Mouse (Mus musculus) mature B cell (primary cell): Measurements from ENCODE around the gene Slit3.

Source experiments
- in situ Hi-C: fragments of 300-500 bp; cut with MboI; formaldehyde crosslinking; loops from 2 replicates; pipeline ENCODE4 v1.14.3; 2019

The Slit3 gene

DNA sequence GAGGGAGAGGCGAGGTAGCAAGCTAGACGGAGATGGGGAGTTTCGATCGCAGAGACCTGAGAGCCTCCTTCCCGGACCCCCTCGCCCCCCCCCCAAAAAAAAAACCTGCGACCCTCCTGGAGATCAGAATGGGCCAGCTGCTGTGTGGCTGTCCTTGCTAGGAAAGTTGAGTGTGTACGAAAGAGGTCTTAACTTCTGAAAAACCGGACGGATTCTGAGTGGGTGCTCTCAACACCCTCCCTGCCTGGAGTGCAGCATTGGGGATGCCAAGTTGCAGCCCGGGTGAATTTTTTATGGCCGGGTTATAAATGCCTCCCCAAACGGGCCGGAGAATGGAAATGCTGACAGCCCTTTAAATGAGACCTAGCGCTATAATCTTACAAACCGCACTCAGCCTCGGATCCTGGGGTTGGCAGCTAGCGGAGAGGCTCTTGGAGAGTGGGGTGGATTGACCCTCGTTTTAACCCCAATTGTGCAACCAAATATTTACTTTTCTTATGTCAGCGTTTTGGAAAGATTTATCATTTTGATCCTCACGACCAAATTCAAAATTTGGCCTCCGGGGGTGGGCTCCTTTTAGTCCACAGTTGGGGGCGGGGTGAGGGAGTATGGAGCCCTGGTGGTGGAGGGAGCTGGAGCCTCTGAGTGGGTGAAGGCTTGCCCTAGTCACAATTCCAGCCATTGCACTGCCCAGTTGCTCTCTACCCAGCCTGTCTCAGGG lies 1.2 kb downstream of the Slit3 start:
- in situ Hi-C loops = no loop called here

- in situ Hi-C loops = no loop called here
Measured at GRCm38 (mm10) chr11:35124489-35125107, 3.6 kb downstream of the Slit3 start.

DNA sequence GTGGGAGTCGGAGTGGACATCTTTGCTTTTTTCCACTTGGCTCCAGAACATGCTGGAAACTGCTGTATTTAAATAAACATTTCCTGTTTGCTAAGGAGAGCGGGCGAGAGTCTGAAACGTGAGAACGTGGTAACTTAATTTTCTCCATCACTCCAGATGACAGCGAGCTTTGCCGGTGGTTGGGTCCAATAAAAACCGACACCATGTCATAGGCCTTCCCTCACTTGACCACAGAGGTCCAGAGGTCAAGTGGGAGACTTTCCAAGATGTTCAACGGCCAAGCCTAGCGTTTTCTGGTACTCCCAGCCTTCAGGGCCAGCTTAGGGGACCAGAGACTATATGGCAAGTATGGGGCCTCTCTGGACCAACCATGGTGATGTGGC lies 4.1 kb downstream of the Slit3 start:
- in situ Hi-C loops = no loop called here

DNA sequence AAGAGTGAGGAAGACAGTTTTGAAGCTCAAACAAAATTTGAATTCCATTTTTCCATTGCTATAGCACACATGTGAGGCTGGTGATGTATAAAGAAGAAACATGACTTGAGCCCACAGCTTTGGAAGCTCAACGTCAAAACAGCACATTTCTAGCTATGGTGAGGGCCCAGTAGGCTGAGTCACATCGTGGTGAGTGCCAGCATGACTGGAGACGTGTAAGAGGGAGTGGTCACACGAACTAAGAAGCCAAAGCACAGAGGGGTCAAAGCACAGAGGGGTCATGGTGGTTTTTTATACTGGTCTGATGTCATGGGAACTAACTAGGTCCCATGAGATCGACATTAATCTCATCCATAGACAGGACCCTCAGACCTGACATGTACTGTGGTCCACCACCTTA lies 10.7 kb downstream of the Slit3 start:
- in situ Hi-C loops = no loop called here

- in situ Hi-C loops = no loop called here
Measured at GRCm38 (mm10) chr11:35136625-35137024, 15.6 kb downstream of the Slit3 start.

- in situ Hi-C loops = no loop called here
Measured at GRCm38 (mm10) chr11:35140092-35140491, 19.1 kb downstream of the Slit3 start.

DNA sequence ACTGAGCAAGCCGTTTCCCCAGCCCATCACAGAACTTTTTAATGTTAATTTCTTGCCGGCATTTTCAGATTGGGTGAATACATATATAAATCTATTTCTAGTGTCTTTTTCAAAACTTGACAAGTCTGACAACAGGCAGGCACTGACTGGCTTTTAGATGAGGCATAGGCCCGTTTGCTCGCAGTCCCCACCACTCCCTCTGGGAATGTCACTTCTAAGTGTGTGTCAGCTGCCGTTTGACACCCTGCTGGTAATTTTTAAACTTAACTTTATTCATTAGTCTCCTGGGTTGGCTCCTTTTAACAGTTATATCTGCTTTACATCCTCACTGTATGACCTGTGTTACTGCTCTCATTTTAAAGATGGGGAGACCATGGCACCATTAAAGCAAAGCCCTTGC lies 21.2 kb downstream of the Slit3 start:
- in situ Hi-C loops = no loop called here

DNA sequence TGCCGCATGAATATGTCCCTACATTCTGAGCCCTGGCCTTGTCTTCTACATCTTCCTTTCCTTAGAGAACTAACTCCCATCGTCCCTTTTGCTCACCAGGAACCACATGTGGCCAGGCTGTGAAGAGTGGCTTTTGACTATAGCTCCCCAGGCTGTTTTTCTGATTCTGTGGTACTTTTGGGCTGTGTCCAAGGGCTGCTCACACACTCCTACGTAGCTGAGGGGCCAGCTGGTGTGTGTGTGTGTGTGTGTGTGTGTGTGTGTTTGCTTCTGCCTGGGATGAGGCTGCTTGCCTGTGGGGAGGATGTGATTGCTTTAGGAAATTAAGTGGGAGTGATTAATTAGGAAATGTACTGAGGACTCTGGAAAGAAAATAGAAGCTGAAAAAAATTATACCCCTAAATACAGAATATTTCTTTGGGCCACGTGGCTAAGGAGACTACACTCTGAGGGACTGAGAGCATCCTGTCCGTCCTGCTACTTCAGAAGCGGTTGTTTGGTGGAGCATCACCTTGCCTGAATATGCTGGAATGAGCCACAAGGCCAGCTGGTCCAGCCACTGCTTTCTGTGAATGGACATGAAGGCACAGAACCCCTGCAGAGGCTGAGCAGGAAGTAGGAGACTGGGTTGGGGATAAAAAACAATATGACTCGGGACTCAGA lies 21.8 kb downstream of the Slit3 start:
- in situ Hi-C loops = no loop called here

DNA sequence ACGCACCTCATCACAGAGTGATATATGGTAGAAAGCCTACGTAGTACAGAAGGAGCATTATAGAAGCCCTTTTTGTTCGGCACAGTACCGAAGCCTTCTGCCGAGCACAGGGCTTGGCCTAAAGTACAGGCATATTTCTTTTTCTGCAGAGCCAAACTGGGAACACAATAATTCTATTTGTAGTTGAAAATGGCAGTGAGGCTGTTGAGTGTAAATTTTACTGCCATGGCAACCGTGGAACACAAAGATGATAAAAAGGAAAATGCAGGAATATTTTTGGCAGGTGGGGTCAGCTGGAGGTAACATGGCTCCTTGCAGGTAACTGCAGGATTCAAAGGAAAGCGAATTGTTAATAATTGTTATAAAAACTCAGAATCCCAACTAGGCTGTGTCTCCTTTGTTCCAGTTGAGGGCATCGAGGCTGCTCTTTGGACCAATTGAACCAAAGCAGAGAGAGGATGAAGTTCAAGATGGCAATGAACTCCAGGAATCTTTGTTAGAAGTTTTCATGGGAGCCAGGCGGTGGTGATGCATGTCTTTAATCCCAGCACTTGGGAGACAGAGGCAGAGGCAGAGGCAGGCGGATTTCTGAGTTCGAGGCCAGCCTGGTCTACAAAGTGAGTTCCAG lies 26.9 kb downstream of the Slit3 start:
- in situ Hi-C loops = no loop called here

DNA sequence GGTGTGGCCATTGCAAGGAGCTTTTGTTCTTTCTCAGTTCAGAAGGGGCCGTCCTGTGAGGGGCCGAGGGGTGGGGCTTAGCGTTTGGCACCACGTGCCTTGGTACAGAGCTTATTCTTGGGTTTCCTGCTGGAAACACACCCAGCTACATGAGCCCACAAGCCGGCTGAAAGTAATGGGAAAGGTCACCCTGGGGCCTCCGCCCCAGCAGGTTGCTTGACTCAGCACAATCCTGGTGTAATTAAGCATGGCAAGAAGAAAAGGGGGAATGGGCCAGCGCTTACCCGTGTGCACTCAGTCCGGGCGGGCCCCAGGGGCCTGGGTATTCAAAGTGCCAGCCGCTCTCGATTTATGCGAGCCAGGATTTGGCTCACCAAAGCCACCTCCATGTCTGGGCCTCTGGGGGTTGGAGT lies 30.5 kb downstream of the Slit3 start:
- in situ Hi-C loops = no loop called here

- in situ Hi-C loops = no loop called here
Measured at GRCm38 (mm10) chr11:35152875-35153274, 31.9 kb downstream of the Slit3 start.

- in situ Hi-C loops = no loop called here
Measured at GRCm38 (mm10) chr11:35154449-35154848, 33.4 kb downstream of the Slit3 start.

DNA sequence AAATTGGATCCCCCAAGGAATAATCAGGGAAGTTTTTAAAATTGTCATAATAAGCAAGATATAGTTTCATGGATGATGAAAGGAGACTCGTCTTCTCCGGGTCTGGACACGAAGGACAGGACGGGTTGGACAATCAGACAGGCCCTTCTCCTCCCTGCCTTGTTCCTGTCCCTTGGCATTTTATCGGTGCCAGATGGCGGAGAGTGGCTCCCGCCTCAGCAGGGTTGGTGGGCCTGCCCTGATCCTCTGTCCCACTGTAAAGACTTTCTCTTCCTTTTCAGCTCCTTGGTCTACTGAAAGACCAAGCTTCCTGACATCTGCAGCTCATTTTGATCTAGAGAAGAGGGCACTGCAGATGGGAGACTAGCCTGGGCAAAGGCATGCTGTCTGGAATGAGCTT lies 34.3 kb downstream of the Slit3 start:
- in situ Hi-C loops = no loop called here

DNA sequence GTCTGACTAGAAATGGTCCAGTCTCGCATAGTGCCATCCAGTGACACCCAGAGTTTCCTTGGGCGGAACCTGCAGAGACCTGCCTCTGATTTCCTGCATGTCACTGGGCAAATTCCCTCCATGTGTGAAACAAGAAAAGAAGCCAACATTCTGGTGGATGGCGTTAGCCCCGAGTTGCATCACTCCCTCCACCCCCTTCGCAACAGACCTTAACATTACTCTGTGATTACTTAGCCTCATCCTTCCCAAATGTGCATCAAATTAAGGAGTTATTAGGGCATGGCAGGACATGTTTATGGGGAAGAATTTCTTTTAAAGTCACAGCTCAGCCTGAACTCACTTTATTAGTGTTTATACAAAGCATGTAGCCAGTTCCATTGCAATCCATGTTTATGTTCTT lies 35.7 kb downstream of the Slit3 start:
- in situ Hi-C loops = no loop called here

DNA sequence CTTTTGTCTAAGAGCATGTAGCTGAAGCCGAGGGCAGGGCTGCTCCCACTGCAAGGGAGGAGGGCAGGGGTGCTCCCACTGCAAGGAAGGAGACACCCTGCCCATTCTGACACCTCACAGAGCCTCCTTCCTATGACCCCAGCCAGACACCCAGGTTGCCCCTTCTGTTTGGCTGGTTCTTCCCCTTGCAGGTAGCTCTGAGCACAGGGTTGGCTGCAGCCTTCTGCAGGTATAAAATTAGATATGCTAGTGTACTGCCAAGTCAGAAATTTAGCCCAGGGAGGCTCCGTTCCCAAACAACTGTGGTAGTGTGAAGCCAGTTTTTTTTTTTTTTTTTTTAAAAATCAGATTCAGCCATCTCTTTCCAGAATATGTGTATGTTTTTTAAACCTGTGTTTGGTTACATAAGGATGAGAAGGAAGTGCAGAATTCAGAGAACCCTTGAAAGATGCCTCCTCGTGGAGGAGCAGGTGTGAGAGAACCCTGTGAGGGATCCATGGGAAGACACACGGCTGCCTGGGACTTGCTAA lies 39.7 kb downstream of the Slit3 start:
- in situ Hi-C loops = no loop called here

DNA sequence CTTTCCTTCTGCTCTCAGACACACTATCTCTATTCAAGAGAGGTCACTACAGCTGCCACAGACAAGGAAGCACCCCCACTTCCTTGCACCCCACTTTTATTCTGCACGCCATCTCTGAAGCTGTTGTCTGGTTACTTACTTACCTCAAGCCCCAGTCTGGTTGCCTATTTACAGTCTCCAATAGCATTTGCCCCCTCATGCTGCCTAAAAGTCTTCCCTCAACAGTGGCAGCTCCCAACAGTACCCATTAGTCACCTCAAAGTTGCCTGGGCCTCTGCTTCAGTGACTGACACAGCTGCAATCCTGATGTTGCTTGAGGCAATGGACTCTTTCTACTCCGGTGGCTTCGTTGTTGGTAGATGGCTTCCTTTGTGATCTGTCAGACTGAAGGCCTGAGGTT lies 42.4 kb downstream of the Slit3 start:
- in situ Hi-C loops = no loop called here

GRCm38 (mm10) chr11:35167176-35167575 lies 46.2 kb downstream of the Slit3 start:
- in situ Hi-C loops = no loop called here

DNA sequence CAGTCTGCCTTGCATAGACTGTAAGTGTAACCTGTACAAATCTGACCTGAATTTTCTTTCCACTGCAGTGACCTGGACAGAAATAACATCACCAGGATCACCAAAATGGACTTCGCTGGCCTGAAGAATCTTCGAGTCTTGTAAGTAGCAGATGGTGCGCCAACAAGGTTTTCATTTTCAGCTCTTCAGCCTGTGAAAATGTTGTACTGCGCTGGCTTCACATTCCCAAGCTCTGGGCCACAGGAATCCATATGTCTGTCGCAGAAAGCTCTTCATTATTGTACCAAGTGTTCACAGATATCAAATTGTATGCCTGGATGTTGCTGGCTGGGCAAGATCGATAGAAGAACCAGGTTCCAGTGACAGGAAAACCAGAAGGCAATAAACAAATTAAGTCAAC lies 50.5 kb downstream of the Slit3 start:
- in situ Hi-C loops = no loop called here

DNA sequence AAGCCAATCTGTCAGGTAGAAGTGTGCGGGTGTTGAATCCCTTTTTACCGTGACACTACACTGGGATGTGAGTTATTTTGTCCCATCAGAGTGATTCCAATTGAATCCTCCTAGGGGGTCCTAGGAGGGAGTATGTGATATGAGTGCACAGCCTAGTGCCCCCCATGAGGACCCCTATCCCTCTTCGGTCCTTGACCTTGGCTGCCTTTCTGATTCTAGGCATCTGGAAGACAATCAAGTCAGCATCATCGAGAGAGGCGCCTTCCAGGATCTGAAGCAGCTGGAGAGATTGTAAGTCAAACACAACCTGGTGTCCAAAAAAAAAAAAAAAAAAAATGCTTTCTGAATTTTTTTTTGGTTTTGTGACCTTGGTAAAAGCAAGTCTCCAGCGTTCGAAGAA lies 56.5 kb downstream of the Slit3 start:
- in situ Hi-C loops = no loop called here

DNA sequence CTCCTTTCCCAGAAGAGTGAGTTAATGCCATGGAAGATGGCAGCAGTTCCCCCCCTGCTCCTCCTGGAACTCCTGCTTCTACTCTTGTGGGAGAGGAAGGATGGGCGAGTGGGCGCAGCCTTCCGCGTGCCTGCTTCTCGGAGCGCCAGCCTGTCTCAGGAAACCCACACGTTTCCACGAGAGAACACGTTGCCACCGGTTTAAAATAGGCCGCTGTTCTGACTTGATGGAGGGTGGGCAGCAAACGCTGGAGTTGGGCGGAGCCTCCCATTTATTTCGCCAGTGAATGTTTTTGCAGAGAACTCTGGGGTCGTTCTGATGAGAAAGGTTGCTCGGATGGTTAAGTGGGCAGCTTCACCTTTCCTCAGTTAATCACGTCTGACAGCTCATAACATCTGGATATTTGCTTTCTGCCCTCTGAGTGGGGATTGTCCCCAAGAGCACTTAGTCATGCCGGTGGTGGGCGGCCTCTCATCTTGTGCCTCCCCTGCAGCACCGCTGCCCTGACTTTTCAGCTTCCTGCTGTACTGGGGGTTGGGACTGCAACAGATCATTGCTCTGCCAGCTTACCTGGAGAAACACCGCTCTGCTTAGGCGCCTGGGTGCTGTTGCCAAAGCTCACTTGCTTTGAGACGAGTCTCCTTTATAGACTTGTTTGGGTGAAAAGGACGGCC lies 57.3 kb downstream of the Slit3 start:
- in situ Hi-C loops = no loop called here

DNA sequence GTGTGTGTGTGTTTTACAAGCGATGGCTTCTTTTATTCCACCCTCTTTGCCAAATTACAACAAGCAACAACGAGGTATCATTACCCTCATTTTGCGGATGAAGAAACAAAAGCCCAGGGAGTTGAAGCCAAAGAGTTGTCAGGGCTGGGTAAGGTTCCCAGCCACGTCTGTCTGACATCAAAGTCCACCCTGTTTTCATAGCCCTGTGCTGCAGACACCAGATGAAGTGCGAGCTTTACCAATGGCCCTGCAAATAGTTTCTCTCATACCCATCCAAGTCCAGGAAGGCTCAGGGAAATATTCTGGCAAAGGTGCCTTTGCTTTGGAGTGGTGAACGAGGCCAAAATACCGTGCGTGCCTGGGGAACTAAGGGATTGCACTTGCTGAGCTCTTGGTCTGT lies 58.3 kb downstream of the Slit3 start:
- in situ Hi-C loops = no loop called here

- in situ Hi-C loops = no loop called here
Measured at GRCm38 (mm10) chr11:35182887-35183286, 61.9 kb downstream of the Slit3 start.
